Mouse (Mus musculus): ENCODE data around the gene Ctnnbip1. TPM values are rescaled to one million over a fixed set of nuclear protein-coding genes. Genes with fewer than 3 reads are reported as not detected.

Gene Ctnnbip1
- total and polyA plus RNA-seq, 2 experiments from 2014 or later = 31.8 to 53.6 TPM

DNA sequence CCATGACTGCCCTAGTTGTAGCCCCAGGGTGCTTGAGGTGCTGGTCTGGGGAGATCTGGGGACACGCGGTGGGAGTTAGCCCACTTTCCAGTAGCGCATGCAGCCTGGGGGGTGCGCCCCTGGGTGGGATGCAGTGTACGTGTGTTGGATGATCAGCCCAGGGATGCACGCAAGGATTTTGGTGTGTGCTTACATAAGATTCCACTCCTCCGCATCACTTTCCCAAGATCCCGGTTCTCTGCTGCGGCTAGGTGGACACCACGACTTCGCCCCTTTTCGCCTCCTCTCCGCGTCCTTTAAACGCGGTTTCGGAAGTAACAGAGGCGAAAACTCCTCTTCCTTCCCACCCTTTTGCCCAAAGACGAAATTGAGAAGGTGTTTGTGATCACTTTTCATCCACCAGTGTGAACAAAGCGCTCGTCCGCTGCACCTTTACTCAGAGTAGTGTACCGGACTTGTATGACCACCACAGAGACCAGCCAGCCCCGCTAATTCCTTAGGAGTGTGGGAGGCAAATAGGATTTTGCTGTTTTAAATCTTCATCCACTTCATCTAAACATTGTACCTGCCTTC lies 69.6 kb downstream of the Ctnnbip1 start:
- H3K27me3 ChIP-seq (ENCODE audit: control insufficient read depth, insufficient read depth, low read length) = peaks cover 49% of the 10 kb centered on the region
- peak overlapping the region; percentile 89 for H3K4me2 ChIP-seq (ENCODE audit: low read depth, low read length)
- peaks cover 6% of the 10 kb centered on the region; the same call in 1 of the 2 replicates for H3K4me1 ChIP-seq (ENCODE audit: control insufficient read depth, insufficient read depth)
- no peak; the same call in 1 of the 2 replicates for ATAC-seq (ENCODE audit: insufficient read depth, low read depth)
- no peak for DNase-seq (ENCODE audit: low spot score)
- H3K9me3 ChIP-seq (replicated peaks; ENCODE audit: control insufficient read depth, low read length) = no peaks in the 10 kb centered on the region
- peak overlapping the region; percentile 87 for H3K4me3 ChIP-seq (ENCODE audit: low read depth, low read length)
- 17% methylated on average over 24 of the region's 24 CpGs for WGBS
- 0 out of 2 replicates have a peak overlapping the region, but pooled peaks have one; percentile 78 for H3K9ac ChIP-seq (replicated peaks; ENCODE audit: low read depth, low read length)
- TF ChIP-seq EP300 (IDR thresholded peaks at IDR 0.05; ENCODE audit: low read depth) (no peak), CTCF (IDR thresholded peaks at IDR 0.05; ENCODE audit: low read depth) (no peak)
- no peak overlapping the region for H3K27ac ChIP-seq (ENCODE audit: low read depth)
- H3K36me3 ChIP-seq (replicated peaks; ENCODE audit: control insufficient read depth, insufficient read depth, low read length) = no peaks in the 10 kb centered on the region

DNA sequence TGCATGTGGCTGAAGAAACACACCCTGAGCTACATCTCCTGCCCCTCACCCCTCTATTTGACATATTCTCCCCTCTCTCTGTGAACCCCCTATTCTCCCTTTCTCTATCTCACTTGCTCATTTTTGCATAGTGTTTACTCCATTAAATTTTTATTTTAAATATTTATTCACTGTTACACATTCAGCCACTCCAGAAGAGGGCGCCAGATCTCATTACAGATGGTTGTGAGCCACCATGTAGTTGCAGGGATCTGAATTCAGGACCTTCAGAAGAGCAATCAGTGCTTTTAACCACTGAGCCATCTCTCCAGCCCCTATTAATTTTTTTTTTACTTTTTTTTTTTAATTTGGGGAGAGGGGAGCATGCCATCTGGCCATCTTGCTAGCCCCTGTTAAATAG lies 72.2 kb downstream of the Ctnnbip1 start:
- no peak for ATAC-seq (ENCODE audit: insufficient read depth, low read depth)
- WGBS = 78% methylated on average over 1 of the region's 1 CpGs
- Histone ChIP-seq H3K36me3 (replicated peaks; ENCODE audit: control insufficient read depth, insufficient read depth, low read length) (no peaks in the 10 kb centered on the region), H3K27ac (ENCODE audit: low read depth) (no peak overlapping the region), H3K4me3 (ENCODE audit: low read depth, low read length) (no peak overlapping the region), H3K9me3 (replicated peaks; ENCODE audit: control insufficient read depth, low read length) (no peaks in the 10 kb centered on the region), H3K4me1 (ENCODE audit: control insufficient read depth, insufficient read depth) (peaks cover 6% of the 10 kb centered on the region; the same call in 1 of the 2 replicates), H3K27me3 (ENCODE audit: control insufficient read depth, insufficient read depth, low read length) (peaks cover 33% of the 10 kb centered on the region), H3K4me2 (ENCODE audit: low read depth, low read length) (no peak overlapping the region), H3K9ac (replicated peaks; ENCODE audit: low read depth, low read length) (no peak overlapping the region)
- TF ChIP-seq CTCF (IDR thresholded peaks at IDR 0.05; ENCODE audit: low read depth) (no peak), EP300 (IDR thresholded peaks at IDR 0.05; ENCODE audit: low read depth) (no peak)
- DNase-seq (ENCODE audit: low spot score) = no peak

DNA sequence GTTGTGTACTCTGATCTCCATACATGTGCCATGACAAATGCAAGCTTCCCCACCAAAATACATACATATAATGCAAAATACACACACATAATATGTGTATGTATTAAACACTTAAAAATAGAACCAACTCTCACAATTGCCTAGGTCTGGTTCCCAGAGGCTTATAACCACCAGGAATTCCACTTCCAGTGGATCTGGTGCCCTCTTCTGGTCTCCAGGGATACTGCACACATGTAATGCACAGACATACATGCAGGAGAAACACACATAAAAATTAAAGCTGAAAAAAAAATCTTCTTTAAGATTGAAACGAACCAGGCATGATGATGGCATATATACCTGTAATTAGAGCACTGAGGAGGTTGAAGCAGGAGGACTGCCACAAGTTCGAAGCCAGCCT lies 73.5 kb downstream of the Ctnnbip1 start:
- ATAC-seq (ENCODE audit: insufficient read depth, low read depth) (no peak), DNase-seq (ENCODE audit: low spot score) (no peak)
- H3K4me1 ChIP-seq (ENCODE audit: control insufficient read depth, insufficient read depth) = peaks cover 6% of the 10 kb centered on the region; the same call in 1 of the 2 replicates
- no peak overlapping the region for H3K27ac ChIP-seq (ENCODE audit: low read depth)
- H3K9ac ChIP-seq (replicated peaks; ENCODE audit: low read depth, low read length) = no peak overlapping the region
- no peak overlapping the region for H3K4me3 ChIP-seq (ENCODE audit: low read depth, low read length)
- H3K36me3 ChIP-seq (replicated peaks; ENCODE audit: control insufficient read depth, insufficient read depth, low read length) = no peaks in the 10 kb centered on the region
- H3K4me2 ChIP-seq (ENCODE audit: low read depth, low read length) = no peak overlapping the region
- peaks cover 24% of the 10 kb centered on the region for H3K27me3 ChIP-seq (ENCODE audit: control insufficient read depth, insufficient read depth, low read length)
- 85% methylated on average over 2 of the region's 2 CpGs for WGBS
- TF ChIP-seq CTCF (IDR thresholded peaks at IDR 0.05; ENCODE audit: low read depth) (peak; percentile 35), EP300 (IDR thresholded peaks at IDR 0.05; ENCODE audit: low read depth) (no peak)
- no peaks in the 10 kb centered on the region for H3K9me3 ChIP-seq (replicated peaks; ENCODE audit: control insufficient read depth, low read length)

DNA sequence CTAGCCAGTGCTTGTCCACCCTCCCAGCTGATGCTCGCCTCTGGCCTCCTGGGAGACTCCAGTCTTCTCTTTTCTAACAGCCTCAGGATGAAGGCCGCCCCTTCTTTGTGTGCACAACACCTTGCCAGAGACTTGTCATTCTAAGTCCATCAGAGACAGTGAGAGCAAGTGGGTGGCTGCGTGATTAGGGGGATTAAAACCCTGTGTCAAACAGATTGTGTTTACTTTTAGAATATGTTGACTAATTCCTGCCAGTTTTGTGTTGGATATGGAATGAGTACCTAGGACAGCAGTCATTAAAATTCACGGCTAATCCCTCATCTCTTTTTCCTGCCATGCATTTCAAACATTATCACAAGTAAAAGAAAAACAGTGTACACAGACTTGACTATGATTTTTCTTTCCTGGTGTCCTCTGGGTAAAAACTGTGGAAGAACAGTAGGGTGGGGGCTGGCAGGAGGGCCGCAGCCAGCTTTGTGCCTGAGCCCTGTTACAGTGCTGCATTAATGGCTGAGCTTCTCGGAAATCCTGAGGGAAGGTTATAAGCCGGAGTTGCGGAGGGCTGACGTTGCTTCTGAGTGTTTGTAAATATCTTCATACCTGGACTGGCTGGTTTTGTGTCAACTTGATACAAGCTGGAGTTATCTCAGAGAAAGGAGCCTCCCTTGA lies 77.0 kb downstream of the Ctnnbip1 start:
- H3K4me2 ChIP-seq (ENCODE audit: low read depth, low read length) = no peak overlapping the region
- no peaks in the 10 kb centered on the region for H3K9me3 ChIP-seq (replicated peaks; ENCODE audit: control insufficient read depth, low read length)
- DNase-seq (ENCODE audit: low spot score) (no peak), ATAC-seq (ENCODE audit: insufficient read depth, low read depth) (no peak)
- peaks cover 20% of the 10 kb centered on the region; the same call in 1 of the 2 replicates for H3K27me3 ChIP-seq (ENCODE audit: control insufficient read depth, insufficient read depth, low read length)
- H3K27ac ChIP-seq (ENCODE audit: low read depth) = no peak overlapping the region
- no peaks in the 10 kb centered on the region for H3K36me3 ChIP-seq (replicated peaks; ENCODE audit: control insufficient read depth, insufficient read depth, low read length)
- no peak overlapping the region for H3K9ac ChIP-seq (replicated peaks; ENCODE audit: low read depth, low read length)
- TF ChIP-seq EP300 (IDR thresholded peaks at IDR 0.05; ENCODE audit: low read depth) (no peak), CTCF (IDR thresholded peaks at IDR 0.05; ENCODE audit: low read depth) (no peak)
- WGBS = 82% methylated on average over 9 of the region's 9 CpGs
- H3K4me3 ChIP-seq (ENCODE audit: low read depth, low read length) = no peak overlapping the region
- H3K4me1 ChIP-seq (ENCODE audit: control insufficient read depth, insufficient read depth) = no peaks in the 10 kb centered on the region

- no peak for DNase-seq (ENCODE audit: low spot score)
Measured at GRCm38 (mm10) chr4:149597641-149598208, 79.7 kb downstream of the Ctnnbip1 start.

More at GRCm38 (mm10) chr4:149597641-149598208, 79.7 kb downstream of the Ctnnbip1 start:
- H3K9ac ChIP-seq (replicated peaks; ENCODE audit: low read depth, low read length) = no peak overlapping the region
- H3K27me3 ChIP-seq (ENCODE audit: control insufficient read depth, insufficient read depth, low read length) = peaks cover 28% of the 10 kb centered on the region
- no peak overlapping the region for H3K27ac ChIP-seq (ENCODE audit: low read depth)
- H3K36me3 ChIP-seq (replicated peaks; ENCODE audit: control insufficient read depth, insufficient read depth, low read length) = no peaks in the 10 kb centered on the region
- H3K9me3 ChIP-seq (replicated peaks; ENCODE audit: control insufficient read depth, low read length) = no peaks in the 10 kb centered on the region
- ATAC-seq (ENCODE audit: insufficient read depth, low read depth) = no peak
- TF ChIP-seq EP300 (IDR thresholded peaks at IDR 0.05; ENCODE audit: low read depth) (no peak), CTCF (IDR thresholded peaks at IDR 0.05; ENCODE audit: low read depth) (no peak)
- H3K4me2 ChIP-seq (ENCODE audit: low read depth, low read length) = no peak overlapping the region
- WGBS = 74% methylated on average over 12 of the region's 12 CpGs
- peaks cover 5% of the 10 kb centered on the region for H3K4me1 ChIP-seq (ENCODE audit: control insufficient read depth, insufficient read depth)
- H3K4me3 ChIP-seq (ENCODE audit: low read depth, low read length) = no peak overlapping the region

Data from heart, postnatal 0 days (tissue).